Mouse (Mus musculus) liver, postnatal 0 days (tissue): ENCODE measurements at regions not wholly inside any gene's neighbourhood (a gene's known extent, or its start where the extent isn't known, plus 50 kb on each side); places are given as distances from the start of the nearest gene placed in this dataset.

Source experiments
- CTCF ChIP-seq: sonication (generic); IDR thresholded peaks from 2 replicates; pipeline ENCODE4 v1.5.1; 2016; ENCODE audit warnings: antibody characterized with exemption, low read depth
- EP300 ChIP-seq: IDR thresholded peaks from 2 replicates; pipeline ENCODE4 v1.6.1; 2016; ENCODE audit warnings: antibody characterized with exemption, low read depth, mild to moderate bottlenecking

- TF ChIP-seq CTCF (no peak), EP300 (no peak)
These were observed 94.8 kb upstream of the Aldh1b1 start for GRCm38 (mm10) chr4:45703997-45704396.
